Mouse (Mus musculus) midbrain, postnatal 0 days (tissue): ENCODE data around the gene Chrna4. TPM values are rescaled to one million over a fixed set of nuclear protein-coding genes. Genes with fewer than 3 reads are reported as not detected.

Experiments used
- ATAC-seq: fragments of 200-750 bp; cut with Nextera tagmentation; 2 replicates; pipeline ENCODE4 v1.8.0; 2017; ENCODE audit warnings: moderate number of reproducible peaks, mild to moderate bottlenecking, moderate TSS enrichment, moderate library complexity; ENCODE audit not compliant: low FRiP score
- DNase-seq: peaks from one replicate; pipeline ENCODE4 v3.0.0-alpha.2; 2015; ENCODE audit warnings: low spot score
- H3K27ac ChIP-seq: fragments of 300-500 bp; sonication (generic); 2 replicates; pipeline ENCODE4 v1.5.1; 2014; ENCODE audit warnings: low read depth, mild to moderate bottlenecking, low read length, mixed read lengths
- H3K27me3 ChIP-seq: fragments of 300-500 bp; sonication (generic); 2 replicates; pipeline ENCODE4 v1.6.1; 2014; ENCODE audit warnings: low read length, control low read depth, mixed read lengths; ENCODE audit not compliant: insufficient read depth
- H3K36me3 ChIP-seq: fragments of 300-500 bp; sonication (generic); 2 replicates; pipeline ENCODE4 v1.6.1; 2014; ENCODE audit warnings: low read length, control low read depth, mixed read lengths; ENCODE audit not compliant: insufficient read depth
- H3K4me1 ChIP-seq: fragments of 300-500 bp; sonication (generic); 2 replicates; pipeline ENCODE4 v1.6.1; 2014; ENCODE audit warnings: mild to moderate bottlenecking, control low read depth, antibody characterized with exemption, low read length, mixed read lengths; ENCODE audit not compliant: insufficient read depth
- H3K4me2 ChIP-seq: fragments of 300-500 bp; sonication (generic); 2 replicates; pipeline ENCODE4 v1.6.1; 2014; ENCODE audit warnings: low read depth, mild to moderate bottlenecking, low read length, mixed read lengths; ENCODE audit not compliant: poor library complexity, severe bottlenecking
- H3K4me3 ChIP-seq: fragments of 300-500 bp; sonication (generic); 2 replicates; pipeline ENCODE4 v1.5.1; 2014; ENCODE audit warnings: low read depth, mild to moderate bottlenecking, low read length, moderate library complexity
- H3K9ac ChIP-seq: fragments of 300-500 bp; sonication (generic); replicated peaks from 2 replicates; pipeline ENCODE4 v1.6.1; 2014; ENCODE audit warnings: mild to moderate bottlenecking, low read length, moderate library complexity, mixed read lengths; ENCODE audit not compliant: poor library complexity, severe bottlenecking
- H3K9me3 ChIP-seq: fragments of 300-500 bp; sonication (generic); 2 replicates; pipeline ENCODE4 v1.6.1; 2016; ENCODE audit warnings: low read length, control low read depth
- CTCF ChIP-seq: IDR thresholded peaks from 2 replicates; pipeline ENCODE4 v1.5.1; 2016; ENCODE audit warnings: antibody characterized with exemption, mild to moderate bottlenecking
- WGBS: fragments of 180-500 bp; shearing (Covaris S2); extraction: QIAGEN DNeasy Blood & Tissue Kit; methylation state at CpG from one replicate; pipeline ENCODE4 v1.1.7; 2014; 5-methylcytosine and 5-hydroxymethylcytosine counted together
- polyA plus RNA-seq: library from polyadenylated mRNA; unstranded; fragments of >200 nt; fragmentation: Nextera tagmentation; extraction: Ambion mirVana; gene quantifications from 2 replicates; pipeline ENCODE4 v1.2.1, GENCODE M21; 2015
- total RNA-seq: library from RNA; depleted of rRNA; stranded (reverse); fragments of >200 nt; gene quantifications from 2 replicates; pipeline ENCODE4 v1.2.3, GENCODE M21; 2014; rRNA removed

Chrna4 gene
- total and polyA plus RNA-seq, 2 experiments from 2014 or later = 47.8 to 53.9 TPM

DNA sequence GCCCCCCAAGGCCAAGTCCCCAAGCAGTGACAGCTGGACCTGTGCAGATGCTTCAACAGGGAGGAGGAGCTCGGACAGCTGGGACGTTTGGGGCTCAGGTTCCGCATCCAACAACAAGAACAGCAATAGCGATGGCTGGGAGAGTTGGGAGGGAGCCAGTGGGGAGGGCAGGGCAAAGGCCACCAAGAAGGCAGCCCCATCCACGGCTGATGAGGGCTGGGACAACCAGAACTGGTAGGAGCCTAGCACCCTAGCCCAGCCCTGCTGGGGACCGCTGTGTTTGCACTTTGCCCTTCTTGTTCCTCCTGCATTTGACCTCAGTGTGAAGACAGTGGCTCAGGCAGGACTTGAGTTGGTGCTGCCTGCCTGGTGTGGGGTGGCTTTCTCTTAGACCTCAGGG is 62.2 kb downstream of the Chrna4 start:
- H3K9me3 ChIP-seq = no peaks in the 10 kb centered on the region
- H3K27me3 ChIP-seq = no peaks in the 10 kb centered on the region
- peaks cover 70% of the 10 kb centered on the region for H3K36me3 ChIP-seq
- no peak overlapping the region for H3K4me3 ChIP-seq
- ATAC-seq (no peak), DNase-seq (no peak)
- no peak overlapping the region for H3K4me2 ChIP-seq
- no peaks in the 10 kb centered on the region for H3K4me1 ChIP-seq
- 79% methylated on average over 6 of the region's 6 CpGs for WGBS
- no peak overlapping the region for H3K9ac ChIP-seq
- H3K27ac ChIP-seq = no peak overlapping the region
- no peak for TF ChIP-seq CTCF

Other genes with a start within 250 kb of the Chrna4 start
- gene Ythdf1, start 122.6 kb downstream of the Chrna4 start, total RNA-seq = 32.2 and 38.9 TPM in 2 replicates
- 50.1 and 56.6 TPM in 2 replicates for gene Ythdf1, start 122.6 kb downstream of the Chrna4 start, polyA plus RNA-seq
- not detected in 2 replicates for gene Birc7, start 114.5 kb downstream of the Chrna4 start, total RNA-seq
- 0.10 and 0.28 TPM in 2 replicates for gene Birc7, start 114.5 kb downstream of the Chrna4 start, polyA plus RNA-seq
- 40.4 and 59.5 TPM in 2 replicates for gene Nkain4, start 88.8 kb downstream of the Chrna4 start, total RNA-seq
- gene Nkain4, start 88.8 kb downstream of the Chrna4 start, polyA plus RNA-seq = 95.5 and 111 TPM in 2 replicates
- gene Arfgap1, start 76.3 kb downstream of the Chrna4 start, total RNA-seq = 94.1 and 123 TPM in 2 replicates
- gene Arfgap1, start 76.3 kb downstream of the Chrna4 start, polyA plus RNA-seq = 124 and 132 TPM in 2 replicates
- gene Col20a1, start 57.0 kb downstream of the Chrna4 start, total RNA-seq = 0.44 and 0.52 TPM in 2 replicates
- 0.13 and 0.14 TPM in 2 replicates for gene Col20a1, start 57.0 kb downstream of the Chrna4 start, polyA plus RNA-seq
- gene Kcnq2, start 91.8 kb upstream of the Chrna4 start, total RNA-seq = 134 and 162 TPM in 2 replicates
- 33.8 and 40.6 TPM in 2 replicates for gene Kcnq2, start 91.8 kb upstream of the Chrna4 start, polyA plus RNA-seq
- 321 and 367 TPM in 2 replicates for gene Eef1a2, start 113.5 kb upstream of the Chrna4 start, total RNA-seq
- 23.1 and 23.3 TPM in 2 replicates for gene Eef1a2, start 113.5 kb upstream of the Chrna4 start, polyA plus RNA-seq
- 268 and 323 TPM in 2 replicates for gene Ppdpf, start 143.7 kb upstream of the Chrna4 start, total RNA-seq
- gene Ppdpf, start 143.7 kb upstream of the Chrna4 start, polyA plus RNA-seq = 365 and 367 TPM in 2 replicates
- gene Ptk6, start 159.2 kb upstream of the Chrna4 start, total RNA-seq = 0.09 TPM in 1 of 2 replicates, not detected in the other
- not detected in 2 replicates for gene Ptk6, start 159.2 kb upstream of the Chrna4 start, polyA plus RNA-seq
- 0.11 TPM in 1 of 2 replicates, not detected in the other for gene Srms, start 169.6 kb upstream of the Chrna4 start, total RNA-seq
- gene Srms, start 169.6 kb upstream of the Chrna4 start, polyA plus RNA-seq = 0.10 and 0.21 TPM in 2 replicates
- gene Fndc11, start 176.5 kb upstream of the Chrna4 start, total RNA-seq = 0.55 TPM in 1 of 2 replicates, not detected in the other
- 0.26 and 0.48 TPM in 2 replicates for gene Fndc11, start 176.5 kb upstream of the Chrna4 start, polyA plus RNA-seq
- 2.9 and 3.7 TPM in 2 replicates for gene Helz2, start 198.5 kb upstream of the Chrna4 start, total RNA-seq
- gene Helz2, start 198.5 kb upstream of the Chrna4 start, polyA plus RNA-seq = 0.15 and 0.16 TPM in 2 replicates
- gene Gmeb2, start 244.5 kb upstream of the Chrna4 start, total RNA-seq = 16.0 and 17.4 TPM in 2 replicates
- gene Gmeb2, start 244.5 kb upstream of the Chrna4 start, polyA plus RNA-seq = 8.6 and 9.2 TPM in 2 replicates